Mouse (Mus musculus) adrenal gland, adult 18-20 months (tissue): ENCODE results near the gene Atp9a. TPM values are rescaled to one million over a fixed set of nuclear protein-coding genes. Genes with fewer than 3 reads are reported as not detected.

Experiments
- microRNA-seq, 2 experiments: library from miRNA; unstranded; fragments of <30 nt; microRNA quantifications; one replicate each; pipeline ENCODE4 v1.2.0; 2021; ENCODE audit warnings: borderline number of aligned reads in 2 of 2
- total RNA-seq, 2 experiments: library from RNA; stranded (reverse); gene quantifications; 1 replicate in 1 of 2; 2 replicates in 1 of 2; pipeline ENCODE4 v1.2.3; 2021

Gene Atp9a
- total RNA-seq, 2 experiments from 2014 or later: 74.1 to 115 TPM

Small RNA genes within 50 kb of the gene (microRNA-seq; reads per million reads assigned to microRNA genes)
- 0 to 2.8 reads per million in 2 experiments for gene Mir7004

Other genes starting within 250 kb of the Atp9a start
- gene Nfatc2, start 140.8 kb downstream of the Atp9a start, total RNA-seq: 1 to 10 TPM; 2.8 to 3.7 TPM
- gene Sall4, start 25.5 kb upstream of the Atp9a start, total RNA-seq: not detected
- 10 to 100 TPM; 13.6 to 15.0 TPM for gene Zfp64, start 213.2 kb upstream of the Atp9a start, total RNA-seq